Mouse (Mus musculus) layer of hippocampus, postnatal 36 days (tissue): Measurements from ENCODE around the gene Immp1l. TPM values are rescaled to one million over a fixed set of nuclear protein-coding genes. Genes with fewer than 3 reads are reported as not detected.
A peak's percentile ranks its signal among the peaks of the same experiment; 100 is the strongest.

Experiments used
- DNase-seq, 2 experiments: peaks; one replicate each; pipeline ENCODE4 v3.0.0; 2022
- total RNA-seq, 2 experiments: library from RNA; stranded (reverse); gene quantifications; 2 replicates each; pipeline ENCODE4 v1.2.3; 2021

Immp1l gene
- 10 to 100 TPM; 30.9 to 34.1 TPM for total RNA-seq

- DNase-seq: peak; percentile 95 to 97
These were observed at the start of gene Immp1l, which contains the start of gene Elp4 for GRCm38 (mm10) chr2:105903896-105904756. Immp1l (plus strand) TSS chr2:105904638. Elp4 (minus strand) TSS chr2:105904564.

GRCm38 (mm10) chr2:105854740-105855139, 49.7 kb upstream of the Immp1l start:
- peak; percentile 18 to 19 for DNase-seq

DNA sequence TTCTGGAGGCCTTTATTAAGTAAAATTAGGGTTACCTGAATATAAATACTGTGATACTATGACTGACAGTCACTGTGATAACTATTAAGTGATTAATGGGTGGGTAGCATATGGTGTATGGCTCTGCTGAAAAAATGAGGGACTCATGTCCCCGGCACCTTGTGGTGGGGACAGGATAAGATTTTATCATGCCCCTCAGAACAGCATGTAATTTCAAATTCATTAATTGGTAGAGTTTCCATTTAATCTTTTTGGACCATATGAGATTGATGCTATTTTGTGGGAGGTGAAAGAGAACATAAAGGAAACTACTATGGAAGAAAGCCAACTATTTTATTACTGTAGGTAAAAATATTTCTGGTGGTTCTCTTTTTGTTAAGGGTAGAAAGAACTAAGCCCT, 31.0 kb upstream of the Immp1l start:
- no peak for DNase-seq

- no peak for DNase-seq
These were observed 13.6 kb upstream of the Immp1l start for GRCm38 (mm10) chr2:105890816-105891215.

DNA sequence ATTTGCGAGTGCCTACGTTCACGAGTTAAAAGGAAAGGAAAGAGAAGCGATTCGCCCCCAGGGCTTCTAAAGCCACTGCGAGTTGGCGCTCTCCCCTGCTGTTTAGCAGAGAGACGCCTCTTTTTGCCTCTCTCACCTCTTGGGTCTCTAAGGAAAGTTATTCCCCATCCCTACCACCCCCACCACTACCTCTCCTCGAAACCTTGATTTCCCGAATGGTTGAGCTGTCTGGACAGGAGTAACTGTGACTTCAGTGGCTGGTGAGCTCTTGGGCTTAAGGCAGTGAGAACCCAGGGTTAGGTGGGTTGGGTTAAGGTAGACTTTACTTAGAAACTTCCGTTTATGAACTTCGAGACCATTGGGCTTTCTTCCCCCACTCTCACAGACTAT, 314 bp downstream of the Immp1l start:
- no peak for DNase-seq

DNA sequence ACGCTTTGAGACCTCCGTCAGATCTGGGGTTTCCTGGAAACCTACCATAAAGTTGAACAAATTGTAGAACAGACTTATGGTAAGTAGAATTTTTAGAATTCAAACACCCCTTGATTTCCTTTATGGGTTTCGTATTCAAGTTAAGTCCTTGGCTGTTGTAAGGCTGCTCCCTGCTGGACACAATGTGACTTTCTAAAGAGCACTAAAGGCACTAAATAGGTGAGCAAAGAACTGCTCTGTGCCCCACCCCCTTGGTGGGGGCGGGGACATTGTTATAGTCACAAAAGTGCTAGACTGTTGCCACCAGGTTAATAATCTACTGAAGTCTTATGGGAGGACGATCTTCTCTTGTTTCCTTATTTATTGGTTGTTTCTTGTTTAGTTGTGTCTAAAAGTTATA, 3.9 kb downstream of the Immp1l start:
- DNase-seq: no peak

DNA sequence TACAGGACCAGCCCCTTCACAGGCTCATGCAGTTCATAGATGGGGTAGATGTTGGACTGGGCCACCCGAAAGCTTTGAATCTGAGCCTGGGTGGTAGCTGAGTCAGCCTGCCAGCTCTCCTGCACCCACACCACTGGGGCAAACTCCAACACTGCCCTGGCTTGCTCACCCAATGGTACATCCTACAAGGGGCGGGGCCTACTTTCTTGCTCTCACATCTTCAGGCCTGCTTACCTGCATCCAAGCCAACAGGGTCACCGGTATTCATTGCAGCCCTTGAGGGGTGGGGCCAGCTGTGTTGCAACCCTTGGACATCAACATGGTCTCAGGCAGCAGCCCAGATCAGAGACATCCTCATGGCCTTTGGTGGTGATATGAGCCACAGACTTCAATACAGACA, 6.2 kb downstream of the Immp1l start:
- no peak for DNase-seq

- no peak for DNase-seq
These were observed 9.4 kb downstream of the Immp1l start for GRCm38 (mm10) chr2:105913655-105914366.

GRCm38 (mm10) chr2:105916671-105917070, 12.2 kb downstream of the Immp1l start:
- DNase-seq: no peak

DNA sequence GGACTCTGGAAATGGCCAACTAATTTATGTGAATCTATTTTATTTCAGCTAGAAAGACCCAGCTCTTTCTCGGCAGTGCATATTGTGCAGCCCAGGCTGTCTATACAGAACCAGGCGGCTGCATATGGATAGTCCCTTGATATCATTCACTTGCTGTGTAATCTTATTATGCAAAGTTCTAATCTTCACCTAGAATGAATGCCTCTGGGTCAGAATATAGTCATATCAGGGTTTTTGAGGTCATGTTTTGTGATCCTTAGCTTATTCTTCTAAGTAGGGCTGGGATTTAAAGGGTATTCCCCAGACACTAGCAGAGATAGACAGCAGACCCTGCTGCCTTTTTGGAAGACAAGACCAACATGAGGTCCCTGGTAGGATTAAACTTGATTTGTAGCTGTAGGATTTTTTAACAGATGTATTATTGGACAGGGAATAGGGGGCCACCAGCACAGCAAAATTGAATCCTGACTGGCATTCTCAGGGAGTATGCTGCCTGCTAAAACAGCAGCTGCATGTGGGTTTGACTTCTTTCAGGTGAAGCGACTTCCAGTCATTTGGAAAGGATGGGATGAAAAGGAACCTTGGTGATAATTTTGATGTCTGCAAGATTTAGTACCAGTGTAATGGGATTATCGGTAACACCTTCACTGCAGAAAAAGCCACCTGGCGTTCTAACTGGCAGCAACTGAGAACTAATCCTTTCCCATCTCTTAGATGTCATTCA, 13.3 kb downstream of the Immp1l start:
- no peak for DNase-seq

DNA sequence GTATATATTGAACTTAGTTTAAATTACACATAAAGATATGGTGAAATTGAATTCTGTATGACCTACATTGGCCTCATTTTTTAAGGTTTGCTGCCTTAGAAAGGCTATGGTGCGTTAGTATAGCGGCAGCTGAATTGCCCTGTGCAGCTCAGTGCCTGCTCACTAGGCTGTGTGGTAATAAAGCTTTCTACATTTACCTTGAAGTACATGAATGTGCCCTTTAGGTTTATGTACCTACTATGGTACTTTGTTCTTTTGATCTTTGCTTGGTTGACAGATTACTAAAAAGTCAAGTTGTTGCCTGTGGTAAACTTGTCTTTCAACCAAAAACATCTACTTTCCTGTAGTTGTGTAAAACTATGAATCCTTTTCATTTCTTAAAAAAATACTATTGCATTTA, 45.7 kb downstream of the Immp1l start:
- DNase-seq: no peak

DNA sequence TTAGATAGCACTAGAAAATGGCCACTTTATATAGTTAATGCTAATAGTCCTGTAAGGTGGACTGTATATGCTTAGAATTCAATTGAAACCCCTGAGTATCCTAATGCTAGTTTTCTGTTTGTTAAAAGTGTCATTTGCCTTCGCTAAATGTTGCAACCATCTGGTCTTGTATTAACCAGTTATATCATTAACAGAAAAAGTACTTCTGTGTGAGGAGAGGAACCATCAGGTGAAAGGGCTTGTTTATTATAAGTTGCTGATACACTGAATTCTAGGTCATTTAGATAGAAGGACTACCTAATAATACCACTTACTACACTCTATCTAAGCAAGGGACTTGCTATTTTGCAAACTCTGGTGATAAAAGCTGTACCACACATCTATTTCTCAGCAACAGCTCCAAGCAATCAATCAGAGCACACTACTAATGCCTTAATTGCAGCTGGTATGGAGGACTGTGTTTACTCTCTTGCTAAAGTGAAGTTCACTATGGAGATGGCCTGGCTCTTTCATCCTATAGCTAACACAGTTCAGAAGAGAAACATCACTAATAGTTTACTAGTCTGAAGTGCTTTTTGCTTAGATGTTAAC, 47.0 kb downstream of the Immp1l start:
- DNase-seq: no peak

GRCm38 (mm10) chr2:105953862-105954261, 49.4 kb downstream of the Immp1l start:
- DNase-seq: no peak

GRCm38 (mm10) chr2:105963447-105963846, 59.0 kb downstream of the Immp1l start:
- no peak for DNase-seq

- no peak for DNase-seq
These were observed 69.5 kb downstream of the Immp1l start for GRCm38 (mm10) chr2:105973941-105974340.

- no peak for DNase-seq
These were observed 73.6 kb downstream of the Immp1l start for GRCm38 (mm10) chr2:105978065-105978464.

GRCm38 (mm10) chr2:105985206-105985605, 80.8 kb downstream of the Immp1l start:
- no peak for DNase-seq

DNA sequence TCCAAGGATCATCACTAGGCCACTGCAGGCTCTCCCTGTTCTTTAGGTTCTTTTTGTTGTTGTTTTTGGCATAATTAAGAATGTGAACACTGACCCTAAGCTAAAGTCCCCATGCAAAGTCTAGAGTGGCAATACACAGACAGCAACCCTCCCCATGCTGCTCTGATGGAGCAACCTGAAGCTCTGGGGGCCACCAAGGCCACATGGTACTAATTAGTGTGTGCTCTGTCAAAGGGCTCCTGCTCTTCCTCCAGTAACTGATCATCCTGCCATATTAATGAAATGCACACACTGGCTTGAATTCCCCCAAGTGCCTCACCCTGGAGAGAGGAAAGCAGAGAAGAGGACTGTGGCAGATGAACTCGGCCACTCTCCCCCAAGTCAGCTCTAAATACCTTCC, 82.7 kb downstream of the Immp1l start:
- no peak for DNase-seq

GRCm38 (mm10) chr2:105987999-105988398, 83.6 kb downstream of the Immp1l start:
- DNase-seq: no peak

DNA sequence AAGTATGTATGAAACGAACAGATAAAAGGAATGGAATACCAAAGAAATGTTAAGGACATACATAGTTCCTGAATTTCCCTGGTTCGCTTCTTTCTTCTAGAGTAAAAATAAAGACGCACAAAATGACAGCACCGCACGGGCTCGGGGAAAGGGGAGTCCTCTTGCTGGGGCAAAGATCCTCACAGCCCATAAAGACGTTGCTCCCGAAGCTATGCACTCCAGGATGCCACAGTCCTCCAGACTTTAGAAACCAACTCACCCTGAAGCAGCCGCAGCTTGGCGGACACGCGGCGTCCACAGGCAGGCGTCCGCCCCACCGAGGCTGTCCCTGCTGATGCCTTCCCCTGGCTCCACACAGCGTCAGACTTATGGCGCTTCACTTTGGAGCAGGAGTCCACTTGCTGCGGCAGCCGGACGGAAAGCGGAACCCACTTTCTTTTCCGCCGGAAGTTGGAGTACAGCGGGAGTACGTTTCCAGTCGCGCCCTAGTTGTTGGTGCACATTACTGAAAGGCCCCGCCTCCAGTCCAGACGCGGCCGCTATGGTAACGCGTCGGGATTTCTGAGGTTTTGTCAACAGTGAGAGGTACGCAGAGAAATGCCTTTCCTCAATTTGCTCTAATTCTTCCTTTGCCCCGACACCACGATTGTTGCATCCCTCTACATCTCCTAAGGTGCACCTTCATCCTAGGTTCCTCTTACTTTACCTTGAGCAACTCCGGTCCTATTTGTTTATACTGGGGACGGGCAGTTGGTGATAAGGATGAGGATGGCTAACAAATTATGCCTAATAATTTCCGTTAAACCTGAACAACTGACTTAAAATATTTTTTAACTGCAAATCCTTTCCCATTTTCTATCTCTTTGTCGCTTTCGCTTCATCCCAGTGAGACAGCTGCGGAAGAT, 98.6 kb downstream of the Immp1l start, which contains the start of gene Dnajc24:
Gene Dnajc24 (minus strand): TSS at position 715 of the 905 bp plus-strand sequence.
- peak; percentile 91 to 93 for DNase-seq

DNA sequence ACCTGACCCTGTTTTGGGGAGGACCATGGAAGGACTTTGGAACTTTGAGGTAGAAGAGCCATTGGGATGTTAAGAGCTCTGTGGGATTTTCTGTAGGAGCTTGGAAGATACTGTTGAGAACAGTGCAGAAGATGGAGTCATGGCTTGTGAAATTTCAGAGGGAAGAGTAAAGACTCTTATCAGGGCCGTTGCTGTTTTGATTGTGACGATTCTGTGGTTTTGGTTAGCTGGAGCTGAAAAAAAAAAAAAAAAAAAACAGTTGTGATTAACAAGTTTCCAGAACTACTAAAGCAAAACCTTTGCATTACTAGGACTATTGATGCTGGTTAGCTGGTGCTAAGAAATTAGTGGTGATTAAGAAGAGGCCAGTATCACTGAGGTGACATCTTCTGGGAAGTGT, 104.0 kb downstream of the Immp1l start:
- DNase-seq: no peak
